ENCODE assay signal across 8 mouse cellular contexts in the genomic region with DNA sequence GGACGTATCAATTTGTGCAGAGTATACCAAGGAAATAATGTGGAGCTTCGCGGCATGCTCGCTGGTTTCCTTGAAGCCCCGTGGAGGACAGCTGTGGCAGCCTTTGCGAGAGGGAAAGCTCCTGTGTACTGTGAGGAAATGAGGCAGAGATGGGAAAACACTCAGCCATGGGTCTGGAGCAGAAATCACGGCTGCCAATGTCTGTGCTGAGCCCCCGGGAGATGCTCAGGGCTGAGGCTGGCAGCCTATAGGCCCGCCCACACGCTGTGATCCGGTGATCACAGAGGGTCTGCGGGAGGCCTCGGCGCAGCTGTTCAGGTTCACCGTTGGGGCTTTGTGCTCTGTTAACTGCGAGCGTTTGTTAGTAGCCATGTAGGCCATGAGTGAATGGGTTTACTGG. TPM values are rescaled to one million over a fixed set of nuclear protein-coding genes. Genes with fewer than 3 reads are reported as not detected.
DNase-seq lines count a peak whose midpoint lies in the region; ATAC-seq lines count a peak whose summit lies in the region.

No protein-coding gene starts in this region.

- no peak overlapping the region for H3K4me3 ChIP-seq in intestine, embryonic 15.5 days (replicated peaks)
- no peak overlapping the region for H3K4me3 ChIP-seq in intestine, embryonic 16.5 days (ENCODE audit: low read length)
- no peak overlapping the region for H3K4me3 ChIP-seq in forebrain, embryonic 14.5 days (ENCODE audit: low read depth, low read length)
- H3K4me3 ChIP-seq in midbrain, embryonic 13.5 days (replicated peaks): peak overlapping the region; percentile 3; the same call in 1 of the 2 replicates
- H3K4me3 ChIP-seq in liver, embryonic 12.5 days: no peak overlapping the region

- H3K27ac ChIP-seq in intestine, embryonic 15.5 days: no peak overlapping the region
- no peak overlapping the region for H3K27ac ChIP-seq in intestine, embryonic 16.5 days (ENCODE audit: low read length)
- H3K27ac ChIP-seq in forebrain, embryonic 14.5 days (ENCODE audit: low read depth, low read length): peak overlapping the region; percentile 82
- peak overlapping the region; percentile 87 for H3K27ac ChIP-seq in midbrain, embryonic 13.5 days
- H3K27ac ChIP-seq in liver, embryonic 12.5 days: no peak overlapping the region

- no peaks in the 10 kb centered on the region for H3K9me3 ChIP-seq in intestine, embryonic 15.5 days
- H3K9me3 ChIP-seq in intestine, embryonic 16.5 days (ENCODE audit: control insufficient read depth, low read length): no peaks in the 10 kb centered on the region
- H3K9me3 ChIP-seq in forebrain, embryonic 14.5 days (replicated peaks; ENCODE audit: control insufficient read depth, low read length): no peaks in the 10 kb centered on the region
- no peaks in the 10 kb centered on the region for H3K9me3 ChIP-seq in midbrain, embryonic 13.5 days
- H3K9me3 ChIP-seq in liver, embryonic 12.5 days (replicated peaks): no peaks in the 10 kb centered on the region

- 22% methylated on average over 17 of the region's 17 CpGs for WGBS in intestine, embryonic 15.5 days
- WGBS in intestine, embryonic 16.5 days: 21% methylated on average over 17 of the region's 17 CpGs
- 9% methylated on average over 17 of the region's 17 CpGs for WGBS in forebrain, embryonic 14.5 days
- WGBS in midbrain, embryonic 13.5 days: 6% methylated on average over 17 of the region's 17 CpGs
- WGBS in liver, embryonic 12.5 days (ENCODE audit: insufficient replicate concordance): 33% methylated on average over 17 of the region's 17 CpGs

- no peaks in the 10 kb centered on the region for H3K36me3 ChIP-seq in intestine, embryonic 15.5 days
- H3K36me3 ChIP-seq in intestine, embryonic 16.5 days (ENCODE audit: control insufficient read depth, insufficient read depth, low read length): no peaks in the 10 kb centered on the region
- no peaks in the 10 kb centered on the region for H3K36me3 ChIP-seq in forebrain, embryonic 14.5 days (ENCODE audit: control insufficient read depth, insufficient read depth, low read length)
- no peaks in the 10 kb centered on the region for H3K36me3 ChIP-seq in midbrain, embryonic 13.5 days
- H3K36me3 ChIP-seq in liver, embryonic 12.5 days: no peaks in the 10 kb centered on the region

- H3K4me1 ChIP-seq in intestine, embryonic 15.5 days (replicated peaks): peaks cover 6% of the 10 kb centered on the region; the same call in 1 of the 2 replicates
- peaks cover 8% of the 10 kb centered on the region; the same call in 1 of the 2 replicates for H3K4me1 ChIP-seq in intestine, embryonic 16.5 days (ENCODE audit: control insufficient read depth, insufficient read depth, low read length)
- peaks cover 18% of the 10 kb centered on the region for H3K4me1 ChIP-seq in forebrain, embryonic 14.5 days (ENCODE audit: control insufficient read depth, insufficient read depth, low read length)
- H3K4me1 ChIP-seq in midbrain, embryonic 13.5 days (replicated peaks): peaks cover 24% of the 10 kb centered on the region
- no peaks in the 10 kb centered on the region for H3K4me1 ChIP-seq in liver, embryonic 12.5 days

- H3K27me3 ChIP-seq in intestine, embryonic 15.5 days (replicated peaks): no peaks in the 10 kb centered on the region
- H3K27me3 ChIP-seq in intestine, embryonic 16.5 days (replicated peaks; ENCODE audit: control insufficient read depth, insufficient read depth, low read length): no peaks in the 10 kb centered on the region
- no peaks in the 10 kb centered on the region for H3K27me3 ChIP-seq in forebrain, embryonic 14.5 days (replicated peaks; ENCODE audit: control insufficient read depth, insufficient read depth, low read length)
- no peaks in the 10 kb centered on the region for H3K27me3 ChIP-seq in midbrain, embryonic 13.5 days
- 0 out of 2 replicates have a peak, but pooled peaks cover 4% of the 10 kb centered on the region for H3K27me3 ChIP-seq in liver, embryonic 12.5 days (replicated peaks)

- peak; percentile 51 for DNase-seq in embryo, embryonic 10.5 days (ENCODE audit: low spot score)
- peak; percentile 75 for DNase-seq in forebrain, embryonic 14.5 days (ENCODE audit: low spot score)
- no peak for DNase-seq in gastrocnemius, adult 8-10 months (ENCODE audit: low spot score in 2 of 2)
- no peak for DNase-seq in urinary bladder, postnatal 4 days (ENCODE audit: low spot score in 2 of 2)

- H3K9ac ChIP-seq in intestine, embryonic 15.5 days: no peak overlapping the region
- no peak overlapping the region for H3K9ac ChIP-seq in intestine, embryonic 16.5 days (ENCODE audit: low read depth, low read length)
- H3K9ac ChIP-seq in forebrain, embryonic 14.5 days (ENCODE audit: low read length): peak overlapping the region; percentile 42
- H3K9ac ChIP-seq in midbrain, embryonic 13.5 days (replicated peaks): peak overlapping the region; percentile 54
- no peak overlapping the region for H3K9ac ChIP-seq in liver, embryonic 12.5 days

- ATAC-seq in intestine, embryonic 15.5 days: peak; percentile 51; the same call in 1 of the 2 replicates
- ATAC-seq in intestine, embryonic 16.5 days: no peak
- peak; percentile 88 for ATAC-seq in forebrain, embryonic 14.5 days
- ATAC-seq in midbrain, embryonic 13.5 days: peak; percentile 95
- ATAC-seq in liver, embryonic 12.5 days: no peak

- H3K4me2 ChIP-seq in intestine, embryonic 15.5 days (replicated peaks): peak overlapping the region; percentile 39
- H3K4me2 ChIP-seq in intestine, embryonic 16.5 days (ENCODE audit: low read depth, low read length): no peak overlapping the region
- peak overlapping the region; percentile 38 for H3K4me2 ChIP-seq in forebrain, embryonic 14.5 days (ENCODE audit: low read length)
- peak overlapping the region; percentile 50 for H3K4me2 ChIP-seq in midbrain, embryonic 13.5 days (replicated peaks)
- H3K4me2 ChIP-seq in liver, embryonic 12.5 days: no peak overlapping the region

RNA-seq across cellular contexts. Expression of gene Enoph1, which starts 51.8 kb away (rescaled TPM):
- 49.2 and 49.8 TPM in 2 replicates for polyA plus RNA-seq in intestine, embryonic 15.5 days (2015; fragmentation: Nextera tagmentation; extraction: Ambion mirVana)
- 49.2 and 53.7 TPM in 2 replicates for polyA plus RNA-seq in intestine, embryonic 16.5 days (2015; fragmentation: Nextera tagmentation; extraction: Ambion mirVana)
- polyA plus RNA-seq in forebrain, embryonic 14.5 days (2014; fragmentation: Nextera tagmentation; extraction: Ambion mirVana): 53.2 and 60.2 TPM in 2 replicates
- polyA plus RNA-seq in midbrain, embryonic 13.5 days (2015; fragmentation: Nextera tagmentation; extraction: Ambion mirVana): 39.4 and 40.5 TPM in 2 replicates
- 30.7 and 33.8 TPM in 2 replicates for polyA plus RNA-seq in liver, embryonic 12.5 days (2016; fragmentation: Nextera tagmentation; extraction: Ambion mirVana)
- 1 to 10 TPM; 6.9 to 9.8 (median 8.3) TPM for total RNA-seq in gastrocnemius, adult 8-10 months (2022)

RNA-seq across cellular contexts. Expression of gene Hnrnpdl, which starts 52.1 kb away (rescaled TPM):
- 128 and 132 TPM in 2 replicates for polyA plus RNA-seq in intestine, embryonic 15.5 days (2015; fragmentation: Nextera tagmentation; extraction: Ambion mirVana)
- 90.9 and 102 TPM in 2 replicates for polyA plus RNA-seq in intestine, embryonic 16.5 days (2015; fragmentation: Nextera tagmentation; extraction: Ambion mirVana)
- polyA plus RNA-seq in forebrain, embryonic 14.5 days (2014; fragmentation: Nextera tagmentation; extraction: Ambion mirVana): 244 and 250 TPM in 2 replicates
- polyA plus RNA-seq in midbrain, embryonic 13.5 days (2015; fragmentation: Nextera tagmentation; extraction: Ambion mirVana): 270 and 276 TPM in 2 replicates
- polyA plus RNA-seq in liver, embryonic 12.5 days (2016; fragmentation: Nextera tagmentation; extraction: Ambion mirVana): 88.2 and 90.9 TPM in 2 replicates
- 10 to 100 TPM; 53.5 to 80.2 (median 65.3) TPM for total RNA-seq in gastrocnemius, adult 8-10 months (2022)

Comparison
In these comparisons a context has a peak if more than half of its experiments do, and no peak if none do; other contexts are left out.
1. ATAC-seq: peak in intestine, embryonic 15.5 days (single experiment), forebrain, embryonic 14.5 days (single experiment) and midbrain, embryonic 13.5 days (single experiment); none in intestine, embryonic 16.5 days (single experiment) and liver, embryonic 12.5 days (single experiment).
2. H3K4me2 ChIP-seq: peak in intestine, embryonic 15.5 days (single experiment), forebrain, embryonic 14.5 days (single experiment) and midbrain, embryonic 13.5 days (single experiment); none in intestine, embryonic 16.5 days (single experiment) and liver, embryonic 12.5 days (single experiment).
3. H3K27ac ChIP-seq: peak in forebrain, embryonic 14.5 days (single experiment) and midbrain, embryonic 13.5 days (single experiment); none in intestine, embryonic 15.5 days (single experiment), intestine, embryonic 16.5 days (single experiment) and liver, embryonic 12.5 days (single experiment).
4. H3K9ac ChIP-seq: peak in forebrain, embryonic 14.5 days (single experiment) and midbrain, embryonic 13.5 days (single experiment); none in intestine, embryonic 15.5 days (single experiment), intestine, embryonic 16.5 days (single experiment) and liver, embryonic 12.5 days (single experiment).
5. DNase-seq: peak in embryo, embryonic 10.5 days (single experiment) and forebrain, embryonic 14.5 days (single experiment); none in gastrocnemius, adult 8-10 months (0 of 2) and urinary bladder, postnatal 4 days (0 of 2).